Mouse (Mus musculus): ENCODE measurements around the gene Plcg2. TPM values are rescaled to one million over a fixed set of nuclear protein-coding genes. Genes with fewer than 3 reads are reported as not detected.

Plcg2 gene
- total RNA-seq (2021), result 1 to 10 TPM; 6.2 to 6.7 TPM

GRCm38 (mm10) chr8:117498179-117498914 lies at the start of gene Plcg2:
TSS of gene Plcg2 (plus strand) at chr8:117498291.
- intact Hi-C loops (cut with DNase I), result no loop called here
- DNase-seq (ENCODE audit: low spot score), result peak; percentile 24

- no peak for DNase-seq (ENCODE audit: low spot score)
- intact Hi-C loops (cut with DNase I), result no loop called here
Measured at GRCm38 (mm10) chr8:117451072-117451471, 47.0 kb upstream of the Plcg2 start.

- DNase-seq (ENCODE audit: low spot score), result no peak
Measured at GRCm38 (mm10) chr8:117453974-117454373, 44.1 kb upstream of the Plcg2 start.

GRCm38 (mm10) chr8:117454516-117455116 lies 43.5 kb upstream of the Plcg2 start:
- intact Hi-C loops (cut with DNase I), result no loop called here
- no peak for DNase-seq (ENCODE audit: low spot score)

More at GRCm38 (mm10) chr8:117453974-117454373, 44.1 kb upstream of the Plcg2 start:
- intact Hi-C loops (cut with DNase I), result no loop called here

GRCm38 (mm10) chr8:117455701-117456100 lies 42.4 kb upstream of the Plcg2 start:
- DNase-seq (ENCODE audit: low spot score), result no peak
- intact Hi-C loops (cut with DNase I), result no loop called here

- DNase-seq (ENCODE audit: low spot score), result no peak
- intact Hi-C loops (cut with DNase I), result no loop called here
Measured at GRCm38 (mm10) chr8:117458440-117458839, 39.7 kb upstream of the Plcg2 start.

- intact Hi-C loops (cut with DNase I), result loop anchor here (5.0 kb wide), 1 partner anchor 35 kb away; no protein-coding TSS in a partner anchor
- DNase-seq (ENCODE audit: low spot score), result no peak
Measured at GRCm38 (mm10) chr8:117462701-117463284, 35.3 kb upstream of the Plcg2 start.

- DNase-seq (ENCODE audit: low spot score), result no peak
- intact Hi-C loops (cut with DNase I), result loop anchor here (5.0 kb wide), 1 partner anchor 37 kb away; no protein-coding TSS in a partner anchor
Measured at GRCm38 (mm10) chr8:117464525-117464924, 33.6 kb upstream of the Plcg2 start.

- DNase-seq (ENCODE audit: low spot score), result no peak
- intact Hi-C loops (cut with DNase I), result loop anchor here (1.0 to 5.0 kb wide), 3 partner anchors 79 to 241 kb away; no protein-coding TSS in a partner anchor
Measured at GRCm38 (mm10) chr8:117465250-117465649, 32.8 kb upstream of the Plcg2 start.

GRCm38 (mm10) chr8:117467466-117467865 lies 30.6 kb upstream of the Plcg2 start:
- DNase-seq (ENCODE audit: low spot score), result no peak
- intact Hi-C loops (cut with DNase I), result loop anchor here (5.0 kb wide), 1 partner anchor 100 kb away; no protein-coding TSS in a partner anchor

GRCm38 (mm10) chr8:117469431-117470341 lies 28.4 kb upstream of the Plcg2 start:
- intact Hi-C loops (cut with DNase I), result loop anchor here (5.0 kb wide), 1 partner anchor 102 kb away; no protein-coding TSS in a partner anchor
- DNase-seq (ENCODE audit: low spot score), result no peak

GRCm38 (mm10) chr8:117470342-117470781 lies 27.7 kb upstream of the Plcg2 start:
- intact Hi-C loops (cut with DNase I), result no loop called here
- DNase-seq (ENCODE audit: low spot score), result peak; percentile 33

GRCm38 (mm10) chr8:117471174-117471573 lies 26.9 kb upstream of the Plcg2 start:
- peak; percentile 25 for DNase-seq (ENCODE audit: low spot score)
- intact Hi-C loops (cut with DNase I), result no loop called here

GRCm38 (mm10) chr8:117471655-117472054 lies 26.4 kb upstream of the Plcg2 start:
- intact Hi-C loops (cut with DNase I), result no loop called here
- no peak for DNase-seq (ENCODE audit: low spot score)

- no peak for DNase-seq (ENCODE audit: low spot score)
- intact Hi-C loops (cut with DNase I), result no loop called here
Measured at GRCm38 (mm10) chr8:117472332-117472731, 25.8 kb upstream of the Plcg2 start.

GRCm38 (mm10) chr8:117474944-117475343 lies 23.1 kb upstream of the Plcg2 start:
- intact Hi-C loops (cut with DNase I), result loop anchor here (1.0 to 5.0 kb wide), 2 partner anchors 97 to 368 kb away; no protein-coding TSS in a partner anchor
- peak; percentile 75 for DNase-seq (ENCODE audit: low spot score)

GRCm38 (mm10) chr8:117475819-117476218 lies 22.3 kb upstream of the Plcg2 start:
- DNase-seq (ENCODE audit: low spot score), result no peak
- intact Hi-C loops (cut with DNase I), result loop anchor here (1.0 to 5.0 kb wide), 2 partner anchors 96 to 369 kb away; no protein-coding TSS in a partner anchor

GRCm38 (mm10) chr8:117478082-117478481 lies 20.0 kb upstream of the Plcg2 start:
- intact Hi-C loops (cut with DNase I), result loop anchor here (5.0 kb wide), 1 partner anchor 94 kb away; no protein-coding TSS in a partner anchor
- DNase-seq (ENCODE audit: low spot score), result no peak

GRCm38 (mm10) chr8:117479996-117480395 lies 18.1 kb upstream of the Plcg2 start:
- DNase-seq (ENCODE audit: low spot score), result no peak
- intact Hi-C loops (cut with DNase I), result loop anchor here (5.0 kb wide), 1 partner anchor 92 kb away; no protein-coding TSS in a partner anchor
